Mouse (Mus musculus) cerebellum, adult 2 months (tissue): Measurements from ENCODE around the gene Prkce.

Experiments
- CTCF ChIP-seq: fragments of 200-500 bp; IDR thresholded peaks from 2 replicates; pipeline ENCODE4 v1.5.1; 2011; ENCODE audit warnings: low read depth, mild to moderate bottlenecking, control low read depth, low read length, moderate library complexity, borderline replicate concordance; ENCODE audit not compliant: insufficient read depth
- POLR2A ChIP-seq: fragments of 200-500 bp; IDR thresholded peaks from 2 replicates; pipeline ENCODE4 v1.6.1; 2011; ENCODE audit warnings: low read length, control low read depth, borderline replicate concordance; ENCODE audit not compliant: insufficient read depth

- TF ChIP-seq POLR2A (no peak), CTCF (no peak)
These were observed 293.3 kb downstream of the Prkce start for GRCm38 (mm10) chr17:86460645-86461430.
